Mouse (Mus musculus): ENCODE results near the gene Irf4. TPM values are rescaled to one million over a fixed set of nuclear protein-coding genes. Genes with fewer than 3 reads are reported as not detected.

Gene Irf4
- total and polyA plus RNA-seq, 2 experiments = 0.27 to 0.28 TPM

- no peaks in the 10 kb centered on the region for H3K79me2 ChIP-seq (ENCODE audit: control insufficient read depth, insufficient read depth, low read length)
- H3K36me3 ChIP-seq (ENCODE audit: control insufficient read depth, insufficient read depth, low read length) = no peaks in the 10 kb centered on the region
- no peak overlapping the region for H3K27ac ChIP-seq (replicated peaks; ENCODE audit: insufficient read depth, low read depth, low read length)
- TF ChIP-seq CTCF (IDR thresholded peaks at IDR 0.05; ENCODE audit: low read depth, low read length) (no peak), POLR2A (IDR thresholded peaks at IDR 0.05; ENCODE audit: extremely low read depth, insufficient read depth, low read length) (no peak)
- no peak overlapping the region for H3K9ac ChIP-seq (ENCODE audit: low read depth, low read length)
- H3K4me3 ChIP-seq (ENCODE audit: insufficient read depth, low read depth, low read length) = no peak overlapping the region
- 0 out of 2 replicates have a peak, but pooled peaks cover 5% of the 10 kb centered on the region for H3K4me1 ChIP-seq (ENCODE audit: control insufficient read depth, insufficient read depth, low read length)
- no peak for DNase-seq (ENCODE audit: extremely low read depth, low read depth, low spot score)
- WGBS = 61% methylated on average over 11 of the region's 11 CpGs
- H3K27me3 ChIP-seq (ENCODE audit: control insufficient read depth, insufficient read depth, low read length) = peaks cover 3% of the 10 kb centered on the region; the same call in 1 of the 2 replicates
Measured at GRCm38 (mm10) chr13:30748321-30748720, 705 bp upstream of the Irf4 start.

GRCm38 (mm10) chr13:30749557-30750141, 623 bp downstream of the Irf4 start:
- Histone ChIP-seq H3K4me1 (ENCODE audit: control insufficient read depth, insufficient read depth, low read length) (0 out of 2 replicates have a peak, but pooled peaks cover 5% of the 10 kb centered on the region), H3K36me3 (ENCODE audit: control insufficient read depth, insufficient read depth, low read length) (no peaks in the 10 kb centered on the region), H3K4me3 (ENCODE audit: insufficient read depth, low read depth, low read length) (peak overlapping the region; percentile 45; the same call in 1 of the 2 replicates), H3K27ac (replicated peaks; ENCODE audit: insufficient read depth, low read depth, low read length) (no peak overlapping the region), H3K9ac (ENCODE audit: low read depth, low read length) (peak overlapping the region; percentile 32; the same call in 1 of the 2 replicates), H3K27me3 (ENCODE audit: control insufficient read depth, insufficient read depth, low read length) (peaks cover 3% of the 10 kb centered on the region; the same call in 1 of the 2 replicates), H3K79me2 (ENCODE audit: control insufficient read depth, insufficient read depth, low read length) (no peaks in the 10 kb centered on the region)
- no peak for TF ChIP-seq CTCF (IDR thresholded peaks at IDR 0.05; ENCODE audit: low read depth, low read length)
- no peak for TF ChIP-seq POLR2A (IDR thresholded peaks at IDR 0.05; ENCODE audit: extremely low read depth, insufficient read depth, low read length)
- no peak for DNase-seq (ENCODE audit: extremely low read depth, low read depth, low spot score)
- WGBS = 11% methylated on average over 11 of the region's 11 CpGs

DNA sequence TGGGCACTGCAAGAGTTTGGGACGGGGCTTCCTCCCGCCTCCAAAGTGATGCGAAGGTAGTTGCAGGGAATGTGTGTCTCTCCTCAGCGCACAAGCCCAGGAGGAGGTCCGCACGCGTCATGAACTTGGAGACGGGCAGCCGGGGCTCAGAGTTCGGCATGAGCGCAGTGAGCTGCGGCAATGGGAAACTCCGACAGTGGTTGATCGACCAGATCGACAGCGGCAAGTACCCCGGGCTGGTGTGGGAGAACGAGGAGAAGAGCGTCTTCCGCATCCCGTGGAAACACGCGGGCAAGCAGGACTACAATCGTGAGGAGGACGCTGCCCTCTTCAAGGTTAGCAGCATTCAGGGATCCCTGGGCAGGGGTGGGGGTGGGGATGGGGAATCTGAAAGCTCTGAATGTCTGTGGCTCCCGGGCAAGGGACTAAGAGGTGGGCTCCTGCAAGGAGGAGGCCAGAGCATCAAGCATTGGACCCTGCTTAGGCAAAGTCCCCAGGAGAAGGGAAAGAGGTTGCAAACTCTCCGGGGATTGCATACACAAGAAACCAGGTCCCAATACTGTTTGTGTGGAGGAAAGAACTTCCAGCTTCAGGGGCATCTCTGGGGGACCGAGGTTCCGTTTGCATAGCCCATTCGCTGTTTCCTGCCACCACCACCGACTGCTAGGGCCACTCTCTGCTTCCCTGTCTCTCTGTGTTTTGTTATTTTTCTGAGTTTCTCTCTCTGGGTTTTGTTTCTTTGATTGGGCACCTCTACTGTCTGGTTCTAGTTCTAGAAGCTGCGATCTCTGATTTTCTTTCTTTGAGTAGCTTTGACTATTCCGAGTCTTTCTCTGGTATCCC, 1.7 kb downstream of the Irf4 start:
- H3K4me3 ChIP-seq (ENCODE audit: insufficient read depth, low read depth, low read length) = peak overlapping the region; percentile 45; the same call in 1 of the 2 replicates
- 6% methylated on average over 33 of the region's 33 CpGs for WGBS
- 0 out of 2 replicates have a peak, but pooled peaks cover 5% of the 10 kb centered on the region for H3K4me1 ChIP-seq (ENCODE audit: control insufficient read depth, insufficient read depth, low read length)
- DNase-seq (ENCODE audit: extremely low read depth, low read depth, low spot score) = no peak
- no peaks in the 10 kb centered on the region for H3K36me3 ChIP-seq (ENCODE audit: control insufficient read depth, insufficient read depth, low read length)
- no peaks in the 10 kb centered on the region for H3K79me2 ChIP-seq (ENCODE audit: control insufficient read depth, insufficient read depth, low read length)
- TF ChIP-seq POLR2A (IDR thresholded peaks at IDR 0.05; ENCODE audit: extremely low read depth, insufficient read depth, low read length) = no peak
- no peak for TF ChIP-seq CTCF (IDR thresholded peaks at IDR 0.05; ENCODE audit: low read depth, low read length)
- no peak overlapping the region for H3K27ac ChIP-seq (replicated peaks; ENCODE audit: insufficient read depth, low read depth, low read length)
- no peak overlapping the region for H3K9ac ChIP-seq (ENCODE audit: low read depth, low read length)
- H3K27me3 ChIP-seq (ENCODE audit: control insufficient read depth, insufficient read depth, low read length) = peaks cover 3% of the 10 kb centered on the region; the same call in 1 of the 2 replicates

GRCm38 (mm10) chr13:30751304-30751580, 2.2 kb downstream of the Irf4 start:
- WGBS = 42% methylated on average over 6 of the region's 6 CpGs
- H3K79me2 ChIP-seq (ENCODE audit: control insufficient read depth, insufficient read depth, low read length) = no peaks in the 10 kb centered on the region
- H3K36me3 ChIP-seq (ENCODE audit: control insufficient read depth, insufficient read depth, low read length) = no peaks in the 10 kb centered on the region
- peaks cover 3% of the 10 kb centered on the region; the same call in 1 of the 2 replicates for H3K27me3 ChIP-seq (ENCODE audit: control insufficient read depth, insufficient read depth, low read length)
- DNase-seq (ENCODE audit: extremely low read depth, low read depth, low spot score) = no peak
- no peak overlapping the region for H3K27ac ChIP-seq (replicated peaks; ENCODE audit: insufficient read depth, low read depth, low read length)
- H3K9ac ChIP-seq (ENCODE audit: low read depth, low read length) = no peak overlapping the region
- H3K4me1 ChIP-seq (ENCODE audit: control insufficient read depth, insufficient read depth, low read length) = 0 out of 2 replicates have a peak, but pooled peaks cover 5% of the 10 kb centered on the region
- TF ChIP-seq POLR2A (IDR thresholded peaks at IDR 0.05; ENCODE audit: extremely low read depth, insufficient read depth, low read length) = no peak
- no peak for TF ChIP-seq CTCF (IDR thresholded peaks at IDR 0.05; ENCODE audit: low read depth, low read length)
- H3K4me3 ChIP-seq (ENCODE audit: insufficient read depth, low read depth, low read length) = no peak overlapping the region

- Histone ChIP-seq H3K36me3 (ENCODE audit: control insufficient read depth, insufficient read depth, low read length) (no peaks in the 10 kb centered on the region), H3K9ac (ENCODE audit: low read depth, low read length) (no peak overlapping the region), H3K27me3 (ENCODE audit: control insufficient read depth, insufficient read depth, low read length) (peaks cover 3% of the 10 kb centered on the region; the same call in 1 of the 2 replicates), H3K79me2 (ENCODE audit: control insufficient read depth, insufficient read depth, low read length) (no peaks in the 10 kb centered on the region), H3K4me1 (ENCODE audit: control insufficient read depth, insufficient read depth, low read length) (0 out of 2 replicates have a peak, but pooled peaks cover 5% of the 10 kb centered on the region), H3K27ac (replicated peaks; ENCODE audit: insufficient read depth, low read depth, low read length) (no peak overlapping the region), H3K4me3 (ENCODE audit: insufficient read depth, low read depth, low read length) (no peak overlapping the region)
- TF ChIP-seq CTCF (IDR thresholded peaks at IDR 0.05; ENCODE audit: low read depth, low read length) (no peak), POLR2A (IDR thresholded peaks at IDR 0.05; ENCODE audit: extremely low read depth, insufficient read depth, low read length) (no peak)
- DNase-seq (ENCODE audit: extremely low read depth, low read depth, low spot score) = no peak
- 86% methylated on average over 4 of the region's 4 CpGs for WGBS
Measured at GRCm38 (mm10) chr13:30752581-30753187, 3.7 kb downstream of the Irf4 start.
